Mouse (Mus musculus): ENCODE measurements at regions not wholly inside any gene's neighbourhood (a gene's known extent, or its start where the extent isn't known, plus 50 kb on each side); places are given as distances from the start of the nearest gene placed in this dataset.

DNA sequence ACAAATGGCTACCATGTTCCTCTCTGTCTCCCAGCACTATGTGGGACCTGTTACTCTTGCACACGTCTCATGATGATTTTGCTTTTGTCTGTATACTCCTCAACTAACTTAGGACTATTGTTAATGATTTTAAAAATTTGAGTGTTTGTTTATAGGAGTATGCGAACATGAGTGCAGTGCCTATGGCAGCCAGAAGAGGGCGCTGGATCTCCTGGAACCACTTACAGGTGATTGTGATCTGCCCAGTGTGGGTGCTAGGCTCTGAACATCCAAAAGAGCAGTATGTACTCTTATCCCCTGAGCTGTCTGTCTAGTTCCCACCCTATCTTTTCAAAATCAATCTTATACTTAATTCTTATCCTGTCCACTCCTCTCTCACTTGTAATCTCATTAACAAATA, 56.2 kb upstream of the Pld5 start:
- TF ChIP-seq CTCF (IDR thresholded peaks at IDR 0.05): no peak
- TF ChIP-seq POLR2A (IDR thresholded peaks at IDR 0.05; ENCODE audit: insufficient read depth, low read depth, low read length): no peak
- no peak for TF ChIP-seq EP300 (IDR thresholded peaks at IDR 0.05; ENCODE audit: insufficient read depth, low read depth, low read length)
- no peaks in the 10 kb centered on the region for H3K36me3 ChIP-seq (ENCODE audit: control insufficient read depth, insufficient read depth, low read length)
- H3K27me3 ChIP-seq (ENCODE audit: control insufficient read depth, insufficient read depth, low read length): no peaks in the 10 kb centered on the region
- intact Hi-C loops (cut with DNase I): no loop called here
- H3K4me3 ChIP-seq: no peak overlapping the region
- no peaks in the 10 kb centered on the region for H3K4me1 ChIP-seq (ENCODE audit: control insufficient read depth, insufficient read depth, low read length)
- H3K9ac ChIP-seq (ENCODE audit: low read depth, low read length): no peak overlapping the region
- no peak for DNase-seq
- 64% methylated on average over 3 of the region's 3 CpGs for WGBS
- H3K27ac ChIP-seq: no peak overlapping the region
- no peaks in the 10 kb centered on the region for H3K79me2 ChIP-seq (replicated peaks; ENCODE audit: control insufficient read depth, insufficient read depth, low read length)
